Mouse (Mus musculus) stomach, embryonic 16.5 days (tissue): Measurements from ENCODE around the gene Polr2b. TPM values are rescaled to one million over a fixed set of nuclear protein-coding genes. Genes with fewer than 3 reads are reported as not detected.
A peak's percentile ranks its signal among the peaks of the same experiment; 100 is the strongest.

Experiments used
- ATAC-seq: fragments of 200-750 bp; cut with Nextera tagmentation; 2 replicates; pipeline ENCODE4 v1.8.0; 2017; ENCODE audit warnings: moderate number of reproducible peaks, moderate TSS enrichment; ENCODE audit not compliant: insufficient read depth, low FRiP score
- H3K27ac ChIP-seq: fragments of 300-500 bp; sonication (generic); 2 replicates; pipeline ENCODE4 v1.5.1; 2014; ENCODE audit warnings: low read length
- H3K27me3 ChIP-seq: fragments of 300-500 bp; sonication (generic); 2 replicates; pipeline ENCODE4 v1.6.1; 2014; ENCODE audit warnings: low read length, control low read depth, mixed read lengths; ENCODE audit not compliant: control insufficient read depth, insufficient read depth
- H3K36me3 ChIP-seq: fragments of 300-500 bp; sonication (generic); 2 replicates; pipeline ENCODE4 v1.6.1; 2014; ENCODE audit warnings: low read length; ENCODE audit not compliant: control insufficient read depth, insufficient read depth
- H3K4me1 ChIP-seq: fragments of 300-500 bp; sonication (generic); 2 replicates; pipeline ENCODE4 v1.6.1; 2014; ENCODE audit warnings: low read length, control low read depth, mixed read lengths; ENCODE audit not compliant: control insufficient read depth, insufficient read depth
- H3K4me2 ChIP-seq: fragments of 300-500 bp; sonication (generic); 2 replicates; pipeline ENCODE4 v1.6.1; 2014; ENCODE audit warnings: low read depth, low read length, mixed read lengths
- H3K4me3 ChIP-seq: fragments of 300-500 bp; sonication (generic); replicated peaks from 2 replicates; pipeline ENCODE4 v1.5.1; 2014; ENCODE audit warnings: mild to moderate bottlenecking, low read length
- H3K9ac ChIP-seq: fragments of 300-500 bp; sonication (generic); 2 replicates; pipeline ENCODE4 v1.6.1; 2014; ENCODE audit warnings: low read length
- H3K9me3 ChIP-seq: fragments of 300-500 bp; sonication (generic); replicated peaks from 2 replicates; pipeline ENCODE4 v1.6.1; 2016; ENCODE audit warnings: low read length, control low read depth; ENCODE audit not compliant: control insufficient read depth
- WGBS: fragments of 180-500 bp; shearing (Covaris S2); extraction: QIAGEN DNeasy Blood & Tissue Kit; methylation state at CpG from one replicate; pipeline ENCODE4 v1.1.7; 2014; 5-methylcytosine and 5-hydroxymethylcytosine counted together
- polyA plus RNA-seq: library from polyadenylated mRNA; unstranded; fragments of >200 nt; fragmentation: Nextera tagmentation; extraction: Ambion mirVana; gene quantifications from 2 replicates; pipeline ENCODE4 v1.2.1, GENCODE M21; 2015

The Polr2b gene
- polyA plus RNA-seq: 51.1 and 52.8 TPM in 2 replicates

DNA sequence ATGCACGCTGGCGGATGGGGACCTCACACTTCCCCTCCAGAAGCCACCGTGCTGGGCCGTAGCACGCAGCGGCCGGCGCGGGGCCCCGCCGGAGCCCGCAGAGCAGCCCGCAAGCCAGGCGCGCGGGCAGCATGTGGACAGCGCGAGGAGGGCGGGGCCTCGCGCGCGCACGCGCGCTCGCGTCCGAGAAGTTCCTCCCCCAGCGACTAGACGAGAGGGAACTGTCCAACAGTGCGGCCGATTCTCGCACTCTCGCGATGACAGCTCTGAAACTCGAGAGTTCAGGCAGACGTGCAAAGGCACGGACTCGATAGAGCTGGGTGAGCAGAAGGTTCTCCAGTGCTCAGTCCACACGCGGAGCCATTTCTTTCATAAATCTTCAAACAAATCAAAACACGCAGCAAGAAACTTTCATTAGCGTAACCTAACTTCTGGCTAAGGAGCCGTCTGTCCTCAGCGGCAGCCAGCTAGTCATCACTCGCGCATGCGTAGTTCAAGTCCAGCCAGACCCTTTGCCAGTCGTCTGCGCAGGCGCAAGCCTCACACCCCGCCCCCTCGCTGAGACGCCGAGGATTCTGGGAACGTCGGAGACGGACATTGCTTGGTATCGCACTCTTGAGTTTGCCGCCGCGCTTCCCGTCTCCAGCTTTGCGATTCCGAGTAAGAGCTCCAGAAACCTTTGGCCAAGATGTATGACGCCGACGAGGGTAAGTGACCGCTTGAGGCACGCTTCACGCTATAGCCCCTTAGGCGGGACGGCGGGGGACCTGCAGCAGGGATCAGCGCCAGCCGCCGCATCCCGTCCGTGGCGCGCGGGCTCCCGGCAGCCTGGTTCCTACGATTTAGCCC, at the start of gene Polr2b, which contains the start of gene Noa1:
Gene Polr2b, plus strand, starts transcription at position 224 of the 849 bp plus-strand sequence.
Gene Noa1, minus strand, starts transcription at position 161 of the 849 bp plus-strand sequence.
- H3K27me3 ChIP-seq: no peaks in the 10 kb centered on the region

DNA sequence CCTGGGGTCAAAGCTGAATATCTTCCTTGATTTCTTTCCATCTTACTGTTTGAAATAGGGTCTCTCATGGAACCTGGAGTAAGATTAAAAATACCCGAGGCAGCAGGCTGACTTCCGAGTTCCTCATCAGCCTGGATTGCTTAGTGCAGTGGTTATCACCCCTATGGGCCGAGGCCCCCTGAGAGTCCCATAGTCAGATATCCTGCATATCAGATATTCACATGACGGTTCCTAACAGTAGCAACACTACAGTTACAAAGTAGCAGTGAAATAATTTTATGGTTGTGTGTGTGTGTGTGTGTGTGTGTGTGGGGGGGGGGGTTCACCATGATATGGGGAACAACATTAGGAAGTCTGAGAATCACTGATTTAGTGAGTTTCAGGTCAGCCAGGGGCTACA, 48.8 kb upstream of the Polr2b start:
- Histone ChIP-seq H3K27me3 (no peaks in the 10 kb centered on the region), H3K27ac (no peak overlapping the region), H3K9ac (no peak overlapping the region), H3K4me1 (no peaks in the 10 kb centered on the region), H3K9me3 (no peaks in the 10 kb centered on the region), H3K4me2 (no peak overlapping the region), H3K4me3 (no peak overlapping the region), H3K36me3 (no peaks in the 10 kb centered on the region)
- ATAC-seq: no peak
- 88% methylated on average over 4 of the region's 4 CpGs for WGBS

More for the DNA sequence above, at the start of gene Polr2b, which contains the start of gene Noa1:
- H3K9ac ChIP-seq: peak within 1 kb of the TSS; percentile 94
- H3K4me2 ChIP-seq: peak within 1 kb of the TSS; percentile 98
- peaks cover 23% of the 10 kb centered on the region for H3K4me1 ChIP-seq
- H3K9me3 ChIP-seq: no peaks in the 10 kb centered on the region
- peaks cover 8% of the 10 kb centered on the region for H3K36me3 ChIP-seq
- peak within 1 kb of the TSS; percentile 93 for H3K27ac ChIP-seq
- WGBS: under 1% methylated on average over 85 of the region's 85 CpGs
- peak within 1 kb of the TSS; percentile 93 for H3K4me3 ChIP-seq
- ATAC-seq: peak; percentile 97

DNA sequence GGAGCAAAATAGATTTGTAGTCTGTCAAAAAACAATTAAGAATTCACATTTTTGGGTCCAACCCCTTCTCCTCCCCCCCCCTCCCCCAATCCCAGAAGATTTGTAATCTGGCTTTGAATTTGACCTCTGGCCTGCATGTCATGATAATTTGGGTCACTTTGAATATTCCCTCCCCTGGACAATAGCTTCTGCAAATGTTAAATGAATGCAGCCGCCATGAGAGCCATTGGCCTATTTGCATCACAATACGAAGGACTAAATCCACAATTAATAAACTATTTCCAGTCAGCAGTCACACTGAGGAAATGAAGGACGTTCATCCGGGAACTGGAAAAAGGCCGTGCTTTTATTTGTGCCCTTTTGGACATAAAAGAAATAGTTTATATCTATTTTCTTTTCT, 47.8 kb upstream of the Polr2b start:
- Histone ChIP-seq H3K4me1 (no peaks in the 10 kb centered on the region), H3K9ac (no peak overlapping the region), H3K27me3 (no peaks in the 10 kb centered on the region), H3K36me3 (no peaks in the 10 kb centered on the region), H3K27ac (no peak overlapping the region), H3K4me3 (no peak overlapping the region), H3K9me3 (no peaks in the 10 kb centered on the region), H3K4me2 (no peak overlapping the region)
- ATAC-seq: no peak
- WGBS: 82% methylated on average over 5 of the region's 5 CpGs

DNA sequence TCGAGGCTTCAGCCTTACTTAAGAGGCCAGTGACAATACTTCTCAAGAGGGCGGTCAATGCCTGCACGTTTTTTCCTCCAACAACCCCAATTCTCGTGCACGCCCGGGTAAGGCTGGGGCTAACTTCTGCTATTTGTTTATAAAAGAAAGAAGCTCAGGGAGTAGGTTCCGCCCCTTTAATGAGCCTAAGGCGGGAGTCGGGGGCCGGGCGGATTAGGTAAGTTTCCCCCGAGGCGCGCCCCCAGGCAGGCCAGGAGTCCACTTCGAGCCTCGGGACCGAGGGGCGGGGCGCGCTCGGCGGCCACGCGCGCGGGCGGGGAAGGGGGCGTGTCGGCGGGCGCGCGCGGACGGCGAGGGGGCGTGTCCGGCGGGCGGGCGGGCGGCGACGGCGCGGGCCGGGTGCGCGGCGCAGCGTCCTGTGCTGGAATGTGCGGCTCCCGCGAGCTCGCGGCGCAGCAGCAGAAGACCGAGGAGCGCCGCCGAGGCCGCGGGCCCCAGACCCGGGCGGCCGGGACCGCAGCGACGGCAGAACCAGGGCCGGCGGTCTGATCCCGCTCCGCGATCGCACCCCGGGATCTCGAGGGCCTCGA, 44.8 kb upstream of the Polr2b start, which contains the start of gene Rest:
Gene Rest, plus strand, starts transcription at position 411 of the 590 bp plus-strand sequence.
- H3K9me3 ChIP-seq: no peaks in the 10 kb centered on the region
- peak within 1 kb of the TSS; percentile 72 for H3K4me2 ChIP-seq
- H3K27ac ChIP-seq: peak within 1 kb of the TSS; percentile 96
- H3K9ac ChIP-seq: peak within 1 kb of the TSS; percentile 95
- H3K4me3 ChIP-seq: peak within 1 kb of the TSS; percentile 84
- under 1% methylated on average over 54 of the region's 78 CpGs for WGBS
- peaks cover 7% of the 10 kb centered on the region; the same call in 1 of the 2 replicates for H3K4me1 ChIP-seq
- peak; percentile 90 for ATAC-seq
- H3K36me3 ChIP-seq: peaks cover 13% of the 10 kb centered on the region
- H3K27me3 ChIP-seq: no peaks in the 10 kb centered on the region

DNA sequence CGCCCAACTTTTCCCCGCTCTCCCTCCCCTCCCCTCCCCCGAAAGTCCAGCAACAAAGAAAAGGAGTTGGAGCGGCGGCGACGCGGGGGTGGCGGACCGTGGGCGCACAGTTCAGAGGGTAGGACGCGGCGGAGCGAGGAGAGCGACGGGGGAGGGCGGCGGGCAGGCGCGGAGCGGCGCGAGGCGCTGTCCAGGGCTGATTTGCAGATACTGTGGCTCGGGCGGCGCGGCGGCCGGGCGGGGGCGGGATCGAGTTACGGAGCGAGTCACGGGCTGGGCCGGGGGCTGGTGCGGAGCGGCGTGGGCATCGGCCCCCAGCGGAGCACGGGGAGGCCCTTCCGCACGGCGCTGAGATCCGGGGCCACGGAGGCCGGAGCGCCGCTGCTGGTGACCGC, 44.3 kb upstream of the Polr2b start:
- no peaks in the 10 kb centered on the region for H3K9me3 ChIP-seq
- H3K27me3 ChIP-seq: no peaks in the 10 kb centered on the region
- H3K36me3 ChIP-seq: peaks cover 13% of the 10 kb centered on the region
- peak overlapping the region; percentile 96 for H3K27ac ChIP-seq
- ATAC-seq: peak; percentile 89
- under 1% methylated on average over 41 of the region's 53 CpGs for WGBS
- H3K9ac ChIP-seq: peak overlapping the region; percentile 95
- H3K4me3 ChIP-seq: peak overlapping the region; percentile 84
- H3K4me2 ChIP-seq: peak overlapping the region; percentile 72
- H3K4me1 ChIP-seq: peaks cover 7% of the 10 kb centered on the region; the same call in 1 of the 2 replicates

DNA sequence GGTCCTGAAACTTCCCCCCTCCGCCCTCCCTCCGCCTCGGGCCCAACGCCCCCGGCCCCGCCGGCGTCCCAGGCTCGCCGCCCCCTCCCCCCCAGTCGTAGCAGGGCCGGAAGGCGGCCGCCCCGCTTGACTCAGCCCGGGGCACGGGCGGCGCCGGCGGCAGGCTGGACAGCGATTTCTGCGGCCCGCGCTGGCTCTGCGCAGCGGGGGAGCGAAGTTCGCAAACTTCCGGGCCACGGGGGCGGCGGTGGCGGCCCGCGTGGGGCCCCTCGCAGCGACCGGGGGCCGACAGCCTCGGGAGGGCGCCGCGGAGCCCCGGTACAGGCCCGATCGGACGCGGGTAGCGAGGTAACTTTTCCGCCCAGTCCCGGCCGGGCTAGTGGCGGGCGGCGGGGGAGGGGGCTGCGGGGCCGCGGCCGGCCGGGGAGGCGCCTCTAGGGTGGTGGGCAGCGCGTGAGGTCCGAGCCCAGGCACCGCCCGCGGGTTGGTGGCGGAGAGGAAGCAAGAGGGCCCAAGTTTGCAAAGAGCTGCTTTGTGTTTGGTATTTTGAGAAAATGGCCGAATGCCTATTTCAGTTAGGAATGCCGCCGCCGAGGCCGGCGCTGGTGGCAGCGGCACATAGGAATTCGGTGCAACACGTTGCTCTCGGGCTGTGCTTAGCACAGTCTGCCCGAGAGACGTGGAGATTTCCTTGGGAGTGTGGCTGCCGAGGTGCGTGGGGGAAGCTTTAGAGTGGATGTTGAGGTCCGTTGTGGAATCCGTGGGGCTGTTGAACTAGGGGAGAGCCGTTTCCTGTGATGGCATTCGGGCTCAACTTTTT, 43.7 kb upstream of the Polr2b start:
- Histone ChIP-seq H3K4me1 (peaks cover 7% of the 10 kb centered on the region; the same call in 1 of the 2 replicates), H3K9ac (peak overlapping the region; percentile 95), H3K36me3 (peaks cover 13% of the 10 kb centered on the region), H3K4me3 (peak overlapping the region; percentile 84), H3K27ac (peak overlapping the region; percentile 96), H3K4me2 (peak overlapping the region; percentile 72), H3K9me3 (no peaks in the 10 kb centered on the region), H3K27me3 (no peaks in the 10 kb centered on the region)
- ATAC-seq: peak; percentile 77
- WGBS: under 1% methylated on average over 79 of the region's 87 CpGs

DNA sequence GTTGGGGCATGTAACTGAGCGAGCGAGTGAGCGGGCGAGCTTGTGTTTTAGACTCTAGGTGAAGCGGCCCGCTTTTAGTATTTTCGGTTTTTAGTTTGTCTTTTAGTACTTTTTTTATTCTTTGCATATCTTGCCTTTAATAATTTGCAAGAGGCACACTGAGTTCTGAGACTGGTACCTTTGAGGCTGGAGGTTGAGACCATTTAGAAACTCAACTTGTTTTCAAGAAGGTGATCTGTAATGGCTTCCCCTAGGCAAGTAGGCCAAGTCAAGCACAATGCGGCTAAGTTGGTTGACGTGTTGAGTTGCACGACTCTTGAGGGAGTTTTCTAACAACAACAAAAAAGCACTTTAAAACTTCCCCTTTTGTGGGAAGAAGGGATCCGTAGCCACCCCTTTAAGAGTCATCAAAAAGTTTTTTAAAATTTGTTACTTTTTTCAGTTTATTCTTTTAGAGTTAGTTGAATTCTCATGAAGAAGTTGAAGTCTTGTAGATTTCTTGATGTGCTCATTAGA, 43.0 kb upstream of the Polr2b start:
- ATAC-seq: no peak
- Histone ChIP-seq H3K27ac (peak overlapping the region; percentile 96), H3K4me3 (peak overlapping the region; percentile 84), H3K4me2 (peak overlapping the region; percentile 72), H3K9ac (peak overlapping the region; percentile 95), H3K36me3 (peaks cover 13% of the 10 kb centered on the region), H3K4me1 (peaks cover 7% of the 10 kb centered on the region; the same call in 1 of the 2 replicates), H3K9me3 (no peaks in the 10 kb centered on the region), H3K27me3 (no peaks in the 10 kb centered on the region)
- WGBS: 2% methylated on average over 11 of the region's 11 CpGs

DNA sequence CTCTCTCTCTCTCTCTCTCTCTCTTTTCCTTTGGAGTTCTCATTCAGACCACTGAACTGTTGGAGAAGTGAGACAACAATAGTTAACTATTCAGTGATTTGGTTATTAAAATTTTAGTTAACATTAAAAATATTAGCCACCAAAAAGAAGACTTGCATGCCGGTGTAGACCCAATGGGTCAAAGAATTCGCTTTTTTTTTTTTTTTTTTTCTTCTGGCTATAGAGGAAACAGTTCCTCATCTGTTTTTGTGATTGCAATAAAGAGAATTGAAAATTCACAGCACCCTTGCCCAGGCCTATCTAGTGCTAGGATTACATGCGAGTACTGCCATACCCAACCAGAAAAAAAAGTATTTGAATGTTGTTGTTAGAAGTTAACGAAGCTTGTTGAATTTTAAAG, 42.5 kb upstream of the Polr2b start:
- Histone ChIP-seq H3K9ac (no peak overlapping the region), H3K9me3 (no peaks in the 10 kb centered on the region), H3K36me3 (peaks cover 13% of the 10 kb centered on the region), H3K4me1 (peaks cover 7% of the 10 kb centered on the region; the same call in 1 of the 2 replicates), H3K4me2 (peak overlapping the region; percentile 72), H3K27me3 (no peaks in the 10 kb centered on the region), H3K27ac (no peak overlapping the region), H3K4me3 (peak overlapping the region; percentile 84)
- WGBS: 65% methylated on average over 4 of the region's 4 CpGs
- ATAC-seq: no peak
